Mouse (Mus musculus) embryonic fibroblast, embryonic 13.5 days (primary cell): ENCODE measurements around the gene Dysf.

Experiments used
- CTCF ChIP-seq: IDR thresholded peaks from 2 replicates; pipeline ENCODE4 v1.5.1; 2011; ENCODE audit warnings: mild to moderate bottlenecking, control low read depth, low read length, moderate library complexity, borderline replicate concordance; ENCODE audit not compliant: insufficient read depth
- POLR2A ChIP-seq: IDR thresholded peaks from 2 replicates; pipeline ENCODE4 v1.6.1; 2011; ENCODE audit warnings: low read depth, mild to moderate bottlenecking, control low read depth, low read length, moderate library complexity

DNA sequence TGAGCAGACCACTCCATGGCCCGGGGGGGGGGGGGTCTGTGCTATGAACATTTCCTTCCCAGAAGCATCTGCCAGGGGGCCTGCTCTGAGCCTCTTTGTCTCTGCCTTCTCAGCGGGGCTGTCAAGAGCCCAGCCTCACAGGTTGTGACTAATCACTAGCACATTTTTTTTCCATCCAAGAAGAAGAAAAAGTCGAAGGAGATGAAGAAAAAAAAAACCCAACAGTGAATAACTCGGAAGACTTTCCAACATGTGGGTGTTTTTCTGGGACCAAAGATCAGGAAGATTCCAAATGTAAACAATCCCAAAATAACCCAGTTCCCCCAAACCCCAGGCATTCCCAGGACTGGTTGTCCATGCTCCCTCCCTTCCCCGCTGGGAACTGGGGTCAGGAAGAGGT is 238.6 kb downstream of the Dysf start:
- no peak for TF ChIP-seq POLR2A
- no peak for TF ChIP-seq CTCF
